Mouse (Mus musculus): ENCODE results near the gene Ksr2. TPM values are rescaled to one million over a fixed set of nuclear protein-coding genes. Genes with fewer than 3 reads are reported as not detected.
A peak's percentile ranks its signal among the peaks of the same experiment; 100 is the strongest.

Gene Ksr2
- total RNA-seq, 1 experiment from 2014 or later, result under 0.01 TPM

DNA sequence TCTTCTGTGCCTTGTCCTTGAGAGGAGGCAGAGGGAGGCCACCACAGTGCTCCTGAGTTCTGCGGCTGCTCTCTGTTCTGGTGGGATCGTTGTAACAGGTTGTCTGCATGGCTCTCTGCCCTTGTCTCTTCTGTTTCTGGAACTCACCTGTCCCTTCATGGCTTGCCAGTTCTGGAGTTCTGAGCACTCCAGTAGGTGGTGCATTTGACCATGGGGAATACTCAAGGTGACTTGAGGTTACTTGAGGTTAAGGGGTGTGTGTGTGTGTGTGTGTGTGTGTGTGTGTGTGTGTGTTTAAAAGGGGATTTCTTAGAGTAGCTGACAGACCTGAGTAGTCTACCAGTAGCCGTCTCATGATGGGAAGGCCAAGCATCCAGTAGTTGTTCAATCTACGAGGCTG lies 55.2 kb downstream of the Ksr2 start:
- no peak for ATAC-seq (replicated peaks; ENCODE audit: low read depth, poor library complexity, severe bottlenecking)

DNA sequence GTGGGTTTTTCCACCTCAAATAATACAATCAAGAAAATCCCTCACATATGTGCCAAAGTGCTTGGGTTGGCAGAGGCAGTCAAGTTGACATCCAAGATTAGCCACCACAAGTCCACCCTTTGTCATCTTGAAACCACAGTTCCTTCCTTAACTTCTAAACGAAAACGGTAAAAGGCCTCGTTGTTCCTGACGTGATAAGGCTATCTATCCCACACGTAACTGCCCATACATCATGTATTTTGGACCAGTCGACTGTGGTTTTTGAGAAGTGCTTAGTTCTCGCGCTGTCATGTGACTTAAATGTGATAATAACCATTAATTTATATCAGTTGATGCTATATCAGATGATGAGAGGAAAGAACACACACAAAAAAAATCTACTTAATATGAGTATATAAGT lies 55.8 kb downstream of the Ksr2 start:
- ATAC-seq (replicated peaks; ENCODE audit: low read depth, poor library complexity, severe bottlenecking), result peak; percentile 87

DNA sequence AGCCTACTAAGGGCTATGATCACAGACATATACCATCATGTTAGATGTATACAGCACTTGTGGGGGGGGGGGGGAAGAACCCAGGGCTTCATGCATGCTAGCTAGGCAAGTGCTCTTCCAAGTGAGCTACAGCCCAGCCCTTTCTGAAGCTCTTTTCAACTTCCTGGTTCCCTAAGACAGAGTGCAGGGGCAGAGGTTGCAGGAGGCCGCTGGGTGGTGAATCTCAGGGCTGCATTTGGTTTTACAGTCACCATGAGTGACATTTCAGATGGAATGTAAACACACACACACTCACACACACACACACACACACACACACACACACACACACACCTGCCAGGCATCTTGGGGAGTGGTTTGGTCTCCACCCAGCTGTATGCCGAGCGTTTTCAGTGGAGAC lies 67.4 kb downstream of the Ksr2 start:
- no peak for ATAC-seq (replicated peaks; ENCODE audit: low read depth, poor library complexity, severe bottlenecking)

DNA sequence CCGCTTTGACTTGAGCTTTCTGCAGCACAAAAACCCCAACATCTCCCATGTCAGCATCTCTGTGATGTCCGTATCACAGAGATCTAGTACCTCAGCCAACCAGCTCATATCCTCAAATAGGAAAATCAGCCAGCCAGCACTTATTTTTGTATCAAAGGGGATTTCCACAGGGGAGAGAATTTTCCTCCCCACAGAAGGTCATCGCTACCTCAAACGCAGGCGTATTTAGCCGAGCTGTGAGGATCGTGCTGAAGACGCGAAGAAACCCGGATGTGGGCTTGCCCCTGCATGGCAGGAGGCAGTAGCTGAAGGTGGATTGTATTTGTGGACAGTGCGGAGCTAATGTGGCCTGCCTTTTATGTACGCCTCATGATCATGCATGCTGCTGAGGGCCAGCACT lies 67.8 kb downstream of the Ksr2 start:
- no peak for ATAC-seq (replicated peaks; ENCODE audit: low read depth, poor library complexity, severe bottlenecking)

DNA sequence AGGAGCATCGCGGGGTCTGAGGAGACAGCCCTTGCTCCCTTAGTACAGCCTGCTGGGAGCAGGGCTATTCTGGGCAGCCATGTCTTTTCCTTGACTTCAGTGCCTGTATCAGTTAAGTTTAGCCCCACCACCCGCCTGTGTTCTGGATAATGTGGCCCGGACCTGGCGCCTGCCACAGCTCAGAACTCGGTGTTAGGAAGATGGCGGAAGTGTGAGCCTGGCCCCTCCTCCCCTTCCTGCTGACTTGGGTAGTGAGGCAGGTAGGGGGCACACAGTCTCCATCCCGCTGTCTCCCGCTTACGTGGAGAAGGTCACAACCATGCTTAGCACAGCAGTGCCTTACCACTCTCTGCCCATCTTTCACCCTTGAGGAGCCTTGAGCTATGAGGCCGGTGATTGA lies 68.2 kb downstream of the Ksr2 start:
- no peak for ATAC-seq (replicated peaks; ENCODE audit: low read depth, poor library complexity, severe bottlenecking)

DNA sequence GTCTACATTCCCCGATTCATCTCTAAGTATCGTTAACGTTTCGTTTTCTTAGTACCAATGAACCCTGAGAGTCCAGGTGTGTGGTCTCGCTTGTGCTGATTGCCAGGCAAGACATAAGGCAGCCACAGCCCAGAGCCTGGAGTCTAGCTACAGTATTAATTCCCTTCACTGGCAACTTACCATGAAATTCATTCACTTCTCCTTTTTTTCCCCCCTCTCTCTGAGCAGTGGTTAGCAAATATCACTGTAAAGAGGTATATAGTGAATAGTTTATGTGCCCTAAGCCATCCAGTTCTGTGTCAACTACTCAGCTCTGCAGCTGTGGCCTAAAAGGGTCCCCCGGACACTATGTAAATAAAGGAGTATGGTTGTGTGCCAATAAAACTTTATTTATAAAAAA lies 71.6 kb downstream of the Ksr2 start:
- ATAC-seq (replicated peaks; ENCODE audit: low read depth, poor library complexity, severe bottlenecking), result peak; percentile 69

DNA sequence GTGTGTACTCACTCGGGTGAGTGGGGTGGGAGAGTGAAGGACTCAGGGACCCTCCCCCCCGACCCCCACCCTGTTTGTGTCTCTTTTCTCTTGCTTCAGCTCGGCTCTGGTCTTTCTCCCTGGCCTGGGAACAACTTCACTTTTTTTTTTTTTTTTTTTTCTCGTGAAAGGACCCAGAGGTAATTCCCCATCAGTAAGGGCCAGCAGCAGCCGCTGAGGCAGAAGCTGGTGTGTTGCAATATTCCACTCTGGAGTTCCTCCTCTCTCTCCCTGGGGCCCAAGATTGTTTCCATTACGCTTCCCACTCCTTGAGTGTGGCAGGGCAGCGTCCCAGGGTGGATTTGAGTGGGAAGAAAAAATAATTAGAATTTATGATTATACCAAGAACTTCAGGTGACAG lies 72.3 kb downstream of the Ksr2 start:
- ATAC-seq (replicated peaks; ENCODE audit: low read depth, poor library complexity, severe bottlenecking), result 0 out of 2 replicates have a peak, but pooled peaks have one; percentile 40

DNA sequence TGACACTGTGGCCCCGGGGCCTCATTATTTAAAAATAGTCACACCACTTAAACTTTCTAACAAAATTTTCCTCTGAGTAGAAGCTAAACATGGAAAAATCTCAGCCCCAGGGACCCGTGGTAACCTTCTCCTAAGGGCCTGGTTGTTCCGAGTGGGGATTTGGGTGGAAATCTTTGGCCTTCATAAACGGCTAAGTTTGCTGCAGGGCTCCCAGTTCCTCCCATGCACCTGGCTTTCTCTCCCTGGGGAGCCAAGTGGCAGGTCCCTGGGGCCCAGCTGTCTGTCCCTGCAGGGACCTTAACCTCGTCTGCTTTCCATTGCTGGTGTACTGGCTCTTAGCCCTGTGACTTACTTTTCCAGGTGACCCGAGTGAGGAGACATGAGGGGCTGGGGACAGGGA lies 74.4 kb downstream of the Ksr2 start:
- ATAC-seq (replicated peaks; ENCODE audit: low read depth, poor library complexity, severe bottlenecking), result no peak

DNA sequence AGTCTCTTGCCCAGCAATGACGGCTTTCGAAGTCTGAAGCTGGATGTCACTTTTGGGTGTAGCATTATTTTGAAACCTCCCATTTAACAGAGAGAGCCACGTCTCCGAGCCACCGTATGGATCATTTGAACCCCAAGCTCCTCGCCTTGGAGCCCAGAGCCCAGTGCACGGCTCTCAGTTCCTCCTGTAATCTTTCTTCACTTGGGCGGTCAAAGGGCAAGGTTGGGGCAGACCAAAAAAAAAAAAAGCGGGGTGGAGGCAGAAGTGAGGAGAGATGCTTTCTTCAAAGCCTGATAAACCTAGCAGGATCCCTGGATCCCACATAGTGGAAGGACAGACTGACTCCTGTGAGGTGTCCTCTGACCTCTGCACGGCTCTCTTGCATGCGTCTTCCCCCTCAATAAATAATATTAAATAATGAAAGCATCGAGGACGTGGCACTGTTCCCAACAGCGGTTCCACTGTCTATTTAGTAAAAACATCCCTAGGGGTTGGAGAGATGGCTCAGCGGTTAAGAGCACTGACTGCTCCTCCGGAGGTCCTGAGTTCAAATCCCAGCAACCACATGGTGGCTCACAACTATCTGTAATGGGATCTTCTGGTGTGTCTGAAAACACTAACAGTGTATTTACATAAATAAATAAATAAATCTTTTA lies 75.0 kb downstream of the Ksr2 start:
- ATAC-seq (replicated peaks; ENCODE audit: low read depth, poor library complexity, severe bottlenecking), result no peak

DNA sequence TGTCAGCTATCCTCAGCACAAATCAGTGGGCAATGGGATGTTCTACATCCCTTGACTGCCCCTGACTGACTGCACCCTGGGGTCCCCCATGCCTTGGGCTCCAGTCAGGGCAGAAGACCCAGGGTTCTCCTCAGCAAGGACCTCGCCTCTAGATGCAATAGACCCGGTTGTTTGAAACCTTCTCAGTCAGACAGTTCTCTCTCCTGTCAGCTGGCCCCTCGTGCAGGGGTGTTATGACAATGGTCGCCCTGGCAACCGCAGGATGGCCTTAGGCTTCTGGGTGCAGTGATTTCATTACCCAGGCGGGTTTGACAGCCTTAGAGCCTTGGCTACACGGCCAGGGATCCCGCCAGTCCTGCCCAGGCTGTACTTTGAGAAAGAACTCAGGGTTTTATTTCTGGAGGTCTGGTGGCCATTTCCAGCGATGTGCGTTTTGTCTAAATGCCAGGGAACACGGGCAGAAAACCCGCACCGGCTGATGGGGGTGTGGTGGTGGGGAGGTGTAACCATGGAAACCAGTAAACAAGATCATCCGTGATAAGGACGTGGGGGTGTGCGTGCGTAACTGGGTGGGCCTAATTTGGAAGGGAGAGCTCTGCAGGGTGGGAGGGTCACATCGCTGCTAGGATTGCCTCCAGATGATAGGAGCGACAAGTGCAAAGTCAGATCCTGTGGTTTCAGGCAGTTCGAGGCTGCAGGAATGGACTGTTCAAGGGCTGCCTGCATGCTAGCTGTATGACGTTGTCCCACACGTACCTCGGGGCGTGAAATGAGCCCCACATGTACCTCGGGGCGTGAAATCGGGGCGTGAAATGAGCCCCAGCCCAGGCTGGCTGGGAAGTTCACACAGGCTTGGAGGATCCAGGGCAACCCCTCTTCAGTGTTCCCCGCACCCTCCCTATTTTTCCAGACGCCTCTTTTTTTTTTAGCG lies 79.4 kb downstream of the Ksr2 start:
- ATAC-seq (replicated peaks; ENCODE audit: low read depth, poor library complexity, severe bottlenecking), result peak; percentile 61

DNA sequence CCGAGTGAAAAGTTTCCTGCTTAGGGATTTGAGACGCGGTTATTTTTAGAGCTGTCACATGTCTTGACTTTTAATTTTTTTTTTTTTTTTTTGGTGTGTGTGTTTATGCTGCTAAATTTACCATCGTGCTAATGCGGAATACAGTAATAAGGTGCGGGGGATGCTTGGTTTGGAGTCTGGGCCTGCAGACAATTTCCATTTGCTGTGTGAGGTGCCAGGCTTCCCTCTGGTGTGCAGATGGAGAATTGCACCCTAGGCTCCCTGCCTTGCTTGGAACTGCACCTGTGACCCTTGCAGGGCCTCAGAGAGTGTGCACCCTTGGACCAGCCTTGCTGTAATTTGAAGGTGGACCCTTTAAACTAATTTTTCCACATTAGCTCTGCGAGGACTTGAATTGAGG lies 80.1 kb downstream of the Ksr2 start:
- ATAC-seq (replicated peaks; ENCODE audit: low read depth, poor library complexity, severe bottlenecking), result peak; percentile 74

DNA sequence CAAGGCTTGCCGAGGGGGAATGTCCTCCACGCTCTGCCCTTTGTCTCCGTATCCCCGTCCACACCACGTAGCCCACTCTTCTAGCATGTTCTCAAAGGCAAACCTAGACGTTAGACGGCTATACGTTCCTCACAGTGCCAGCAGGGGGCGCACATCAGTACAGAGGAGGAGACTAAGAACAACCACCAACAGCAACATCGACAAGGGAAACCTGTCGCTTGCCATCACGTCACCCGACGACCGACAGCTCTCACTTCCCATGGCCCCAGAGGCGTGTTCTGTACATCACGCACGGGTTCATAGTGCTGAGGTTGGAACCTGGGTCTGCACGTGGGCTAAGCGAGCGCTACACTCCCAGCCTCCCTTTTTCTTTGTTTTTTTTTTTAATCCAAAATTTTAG lies 83.3 kb downstream of the Ksr2 start:
- peak; percentile 16; the same call in 1 of the 2 replicates for ATAC-seq (replicated peaks; ENCODE audit: low read depth, poor library complexity, severe bottlenecking)

DNA sequence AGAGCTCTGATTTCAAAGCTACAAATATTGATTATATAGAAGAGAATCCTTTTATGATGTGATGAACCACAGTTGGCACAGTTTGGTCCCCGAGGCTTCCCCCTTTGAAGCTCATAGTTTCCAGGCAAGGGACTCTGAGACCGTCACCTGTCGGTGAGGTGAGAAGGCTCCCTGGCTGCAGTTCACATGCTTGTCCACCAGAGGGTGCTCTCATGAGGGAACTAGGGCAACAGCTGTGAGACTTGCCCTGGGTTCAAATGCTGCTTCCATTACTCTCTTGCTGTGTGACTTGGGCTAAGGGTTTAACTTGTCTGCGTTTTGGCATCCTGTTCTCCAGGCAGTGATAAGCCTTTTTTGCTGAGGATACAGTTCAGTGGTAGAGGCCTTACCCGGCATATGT lies 88.8 kb downstream of the Ksr2 start:
- ATAC-seq (replicated peaks; ENCODE audit: low read depth, poor library complexity, severe bottlenecking), result no peak

DNA sequence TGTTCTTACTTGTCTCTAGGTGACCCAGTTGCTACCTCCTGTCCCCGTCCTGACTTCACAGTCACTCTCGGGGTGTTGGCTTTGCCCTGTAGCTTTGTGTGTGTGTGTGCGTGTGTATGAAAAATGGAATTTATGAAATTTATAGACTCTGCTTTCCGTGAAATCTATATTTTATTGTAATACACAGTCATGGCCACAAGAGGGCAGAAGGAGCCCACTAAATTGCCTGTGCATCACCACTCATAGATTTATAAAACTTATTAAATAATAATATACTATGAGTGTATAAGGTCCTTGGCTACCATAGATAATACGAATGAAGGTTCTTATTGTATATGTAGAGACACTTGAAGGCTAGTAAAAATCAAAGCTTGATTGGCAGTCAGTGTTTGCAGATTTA lies 90.6 kb downstream of the Ksr2 start:
- no peak for ATAC-seq (replicated peaks; ENCODE audit: low read depth, poor library complexity, severe bottlenecking)

DNA sequence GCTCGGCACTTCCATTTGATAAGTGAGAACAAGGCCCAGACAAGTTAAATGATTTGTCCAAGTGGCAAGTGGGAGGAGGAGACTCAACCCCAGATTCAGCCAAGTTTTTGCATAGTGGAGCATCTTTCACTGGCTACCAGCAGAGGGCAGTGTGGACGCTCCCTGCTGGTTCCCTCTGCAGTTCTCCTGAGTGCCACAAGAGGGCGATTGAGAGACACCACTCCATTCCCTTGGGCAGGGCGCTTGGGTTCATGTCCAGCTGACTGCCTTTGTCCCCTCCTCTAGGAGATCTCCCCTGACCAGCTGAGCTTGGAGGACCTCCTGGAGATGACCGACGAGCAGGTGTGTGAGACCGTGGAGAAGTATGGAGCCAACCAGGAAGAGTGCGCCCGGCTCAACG lies 91.4 kb downstream of the Ksr2 start:
- ATAC-seq (replicated peaks; ENCODE audit: low read depth, poor library complexity, severe bottlenecking), result peak; percentile 63; the same call in 1 of the 2 replicates

DNA sequence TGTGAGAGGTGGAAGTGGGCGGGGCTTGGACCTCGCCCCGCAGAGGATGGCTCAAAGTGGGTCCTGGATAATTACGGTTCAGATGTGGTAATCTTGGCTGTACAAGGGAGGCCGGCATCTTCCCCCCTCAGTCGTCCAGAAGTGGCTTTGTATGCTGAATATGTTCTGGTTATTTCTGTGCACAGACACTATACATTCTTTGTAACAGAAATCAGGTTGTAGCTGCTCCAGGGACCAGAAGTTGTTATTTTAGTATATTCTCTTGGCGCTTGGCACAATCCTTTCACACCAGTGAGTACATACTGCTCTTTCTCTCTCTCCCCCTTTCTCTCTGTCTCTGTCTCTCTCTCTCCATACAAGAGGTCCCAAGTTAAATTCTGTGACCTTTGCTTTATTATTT lies 92.0 kb downstream of the Ksr2 start:
- no peak for ATAC-seq (replicated peaks; ENCODE audit: low read depth, poor library complexity, severe bottlenecking)

DNA sequence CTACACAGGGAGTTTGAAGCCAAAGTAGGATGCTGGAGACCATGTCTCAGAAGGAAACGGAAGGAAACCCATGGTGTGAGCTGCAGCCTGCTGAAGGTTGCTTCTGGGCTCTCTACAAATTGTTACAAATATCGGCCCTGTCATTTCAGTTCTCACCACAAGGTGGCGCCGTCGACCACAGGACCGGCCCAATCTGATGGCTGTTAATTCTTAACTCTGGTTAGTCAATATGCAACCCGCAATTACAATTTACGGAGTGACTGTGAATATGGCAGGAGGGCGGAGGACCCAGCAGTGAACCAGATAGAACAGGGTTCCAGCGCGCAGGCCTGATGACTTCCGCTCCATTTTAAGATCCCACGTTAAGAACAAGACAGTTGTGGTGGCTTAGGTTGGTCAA lies 92.6 kb downstream of the Ksr2 start:
- ATAC-seq (replicated peaks; ENCODE audit: low read depth, poor library complexity, severe bottlenecking), result peak; percentile 28

DNA sequence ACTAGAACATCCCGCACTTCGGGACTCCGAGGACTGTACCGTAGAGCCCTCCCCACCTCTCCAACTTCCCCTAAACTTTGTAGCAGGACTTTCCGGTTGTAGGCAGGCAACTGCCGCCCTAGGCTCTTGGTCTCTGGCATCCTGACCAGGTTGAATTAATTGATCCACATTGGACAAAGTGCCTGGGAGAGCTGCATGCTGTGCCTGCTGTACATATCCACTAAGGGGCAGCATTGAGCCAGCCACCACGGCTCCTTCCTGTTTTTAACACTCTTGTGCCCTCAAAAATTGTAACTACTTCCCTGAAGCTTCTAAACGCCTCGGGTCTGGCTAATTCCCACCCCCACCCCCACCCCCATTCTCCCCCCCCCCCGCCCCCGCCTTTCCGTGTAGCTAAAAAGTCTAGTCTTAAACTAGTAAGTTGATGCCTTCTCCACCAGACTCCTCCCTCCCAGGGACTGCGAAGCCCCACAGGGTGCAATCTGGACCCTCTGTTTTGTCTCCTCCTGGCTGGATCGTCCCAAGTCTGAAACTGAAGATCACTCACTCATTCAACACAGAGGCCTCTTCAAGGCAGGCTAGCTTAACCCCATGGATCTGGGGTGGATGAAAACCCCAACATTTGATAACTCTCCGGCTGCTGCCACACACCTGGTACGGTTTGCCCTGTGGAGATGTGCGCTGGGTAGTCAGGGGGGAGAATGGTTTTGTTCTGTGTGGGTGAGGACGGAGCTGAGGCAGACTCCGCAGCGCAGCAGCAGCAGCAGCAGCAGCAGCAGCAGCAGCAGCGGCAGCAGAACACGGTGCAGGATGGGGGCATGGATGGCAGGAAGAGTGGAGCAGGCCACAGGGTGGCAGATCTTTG lies 95.9 kb downstream of the Ksr2 start:
- ATAC-seq (replicated peaks; ENCODE audit: low read depth, poor library complexity, severe bottlenecking), result peak; percentile 61

DNA sequence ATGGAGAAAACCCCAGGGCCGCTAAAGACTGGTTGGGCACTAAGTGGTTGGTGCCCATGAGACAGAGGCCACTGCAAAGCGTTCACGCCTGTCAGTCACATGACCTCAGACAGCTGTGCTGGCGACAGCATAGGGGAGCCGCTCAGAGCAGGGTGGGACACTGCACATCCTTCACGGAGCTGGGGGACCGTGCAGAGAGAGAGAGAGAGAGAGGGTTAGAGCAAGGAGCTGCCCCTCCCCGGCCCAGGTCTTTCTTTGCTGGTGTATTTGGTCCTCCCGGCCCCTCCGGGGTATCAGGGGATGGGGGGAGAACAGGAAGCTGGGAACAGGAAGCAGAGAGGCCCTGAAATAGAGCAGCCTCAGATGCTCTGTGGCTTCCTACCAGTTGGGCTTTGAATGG lies 97.1 kb downstream of the Ksr2 start:
- ATAC-seq (replicated peaks; ENCODE audit: low read depth, poor library complexity, severe bottlenecking), result peak; percentile 17; the same call in 1 of the 2 replicates

DNA sequence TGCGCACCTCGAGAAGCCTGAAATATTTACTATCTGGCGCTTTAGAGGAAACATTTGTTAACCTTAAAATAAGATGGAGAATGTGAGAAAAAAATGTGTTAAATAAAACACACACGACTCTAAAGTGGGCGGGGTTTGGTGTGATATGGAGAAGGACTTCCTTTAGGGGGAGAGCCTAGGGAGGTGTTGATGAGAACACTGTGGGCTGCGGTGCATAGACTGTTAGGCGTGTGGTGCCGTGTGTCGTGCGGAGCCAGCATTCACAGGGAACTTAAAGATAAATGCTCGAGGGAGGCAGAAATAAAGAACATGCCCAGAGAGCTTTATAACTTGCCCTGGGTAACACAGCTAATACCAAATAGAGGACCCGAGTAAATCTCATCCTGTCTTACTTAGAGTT lies 101.6 kb downstream of the Ksr2 start:
- ATAC-seq (replicated peaks; ENCODE audit: low read depth, poor library complexity, severe bottlenecking), result no peak

DNA sequence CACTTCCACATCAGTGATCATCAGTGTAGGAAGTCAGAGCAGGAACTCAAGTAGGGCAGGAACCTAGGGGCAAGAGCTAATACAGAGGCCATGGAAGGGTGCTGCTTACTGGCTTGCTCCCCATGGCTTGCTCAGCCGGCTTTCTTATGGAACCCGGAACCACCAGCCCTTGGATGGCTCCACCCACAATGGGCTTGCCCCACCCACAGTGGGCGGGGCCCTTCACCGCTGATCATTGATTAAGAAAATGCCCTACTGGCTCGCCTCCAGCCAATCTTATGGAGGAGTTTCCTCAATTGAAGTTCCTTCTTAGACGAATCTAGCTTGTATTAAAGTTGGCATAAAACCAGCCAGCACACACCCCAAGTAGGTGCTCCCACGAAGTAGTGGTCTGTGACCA lies 102.1 kb downstream of the Ksr2 start:
- ATAC-seq (replicated peaks; ENCODE audit: low read depth, poor library complexity, severe bottlenecking), result no peak
